Mouse (Mus musculus): ENCODE measurements around the gene Sertad2. TPM values are rescaled to one million over a fixed set of nuclear protein-coding genes. Genes with fewer than 3 reads are reported as not detected.
A peak's percentile ranks its signal among the peaks of the same experiment; 100 is the strongest.

Gene Sertad2
- polyA plus RNA-seq, 1 experiment = 24.2 TPM

DNA sequence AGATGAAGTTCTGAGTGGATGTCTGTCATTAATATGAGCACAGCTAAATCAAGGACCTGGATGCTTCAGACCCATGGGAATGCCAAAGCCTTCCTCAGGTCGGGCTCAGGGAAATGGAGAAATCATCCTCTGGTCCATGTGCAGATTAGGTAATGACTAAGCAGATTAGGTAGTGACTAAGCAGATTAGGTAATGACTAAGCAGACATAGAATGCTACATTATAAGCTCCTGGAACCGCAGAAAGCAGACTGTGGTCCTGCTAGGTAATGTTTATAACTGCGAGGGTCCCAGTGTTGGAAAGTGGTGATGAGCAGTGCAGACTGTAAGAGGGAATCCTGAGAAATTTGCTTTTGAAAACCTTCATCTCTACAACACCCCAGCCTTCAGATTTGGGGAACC, 4.6 kb upstream of the Sertad2 start:
- peak; percentile 21 for TF ChIP-seq GATA1 (IDR thresholded peaks at IDR 0.05; ENCODE audit: low read length)

DNA sequence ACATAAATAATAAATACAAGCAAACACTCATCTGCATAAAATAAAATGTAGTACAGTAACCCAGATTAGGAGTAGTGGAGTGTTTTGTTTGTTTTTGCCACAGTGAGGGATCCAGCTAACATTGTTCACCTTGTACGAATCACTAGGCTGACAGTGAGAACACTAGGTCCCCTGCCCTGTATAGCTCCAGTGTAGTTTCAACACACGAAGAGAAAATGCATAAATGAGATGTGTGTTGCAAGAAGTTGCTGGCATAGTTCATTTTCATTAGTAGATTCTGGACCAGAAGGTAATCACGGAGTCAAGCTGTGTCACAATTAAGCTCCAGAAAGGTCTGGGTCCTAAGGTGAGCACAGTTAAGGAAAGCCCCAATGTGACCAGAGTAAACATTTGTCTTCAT, 1.8 kb upstream of the Sertad2 start:
- TF ChIP-seq GATA1 (IDR thresholded peaks at IDR 0.05; ENCODE audit: low read length) = no peak

DNA sequence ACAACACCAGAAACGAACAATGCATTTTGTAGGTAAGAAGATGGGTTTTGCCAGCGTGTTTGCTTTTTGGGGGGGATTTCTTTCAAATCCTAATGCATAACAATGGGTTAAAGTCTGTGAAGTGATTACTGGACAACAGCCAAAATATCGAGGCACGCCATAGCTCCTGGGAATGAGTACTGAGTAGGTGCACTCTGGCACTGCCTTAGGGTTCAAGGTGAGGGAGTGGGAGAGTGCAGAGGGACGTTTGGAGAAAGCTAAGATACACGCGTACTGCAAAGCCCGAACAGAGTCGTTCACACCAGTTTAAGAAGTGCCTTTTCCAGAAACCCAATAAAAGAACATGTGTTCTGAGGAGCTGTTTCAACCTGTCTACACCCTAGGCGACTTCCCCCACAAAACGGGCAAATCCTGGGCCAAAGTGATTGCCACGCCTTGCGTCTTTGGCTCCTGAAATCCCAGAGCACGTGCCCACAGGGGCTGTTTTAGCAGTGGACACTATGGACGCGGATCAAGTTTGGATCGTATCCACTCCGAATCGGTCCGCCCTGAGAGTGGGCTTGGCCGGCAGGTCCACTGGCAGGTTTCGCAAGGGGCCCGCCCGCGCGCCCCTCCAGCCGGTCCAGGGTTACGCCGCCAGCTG, 937 bp upstream of the Sertad2 start:
- TF ChIP-seq GATA1 (IDR thresholded peaks at IDR 0.05; ENCODE audit: low read length) = no peak

DNA sequence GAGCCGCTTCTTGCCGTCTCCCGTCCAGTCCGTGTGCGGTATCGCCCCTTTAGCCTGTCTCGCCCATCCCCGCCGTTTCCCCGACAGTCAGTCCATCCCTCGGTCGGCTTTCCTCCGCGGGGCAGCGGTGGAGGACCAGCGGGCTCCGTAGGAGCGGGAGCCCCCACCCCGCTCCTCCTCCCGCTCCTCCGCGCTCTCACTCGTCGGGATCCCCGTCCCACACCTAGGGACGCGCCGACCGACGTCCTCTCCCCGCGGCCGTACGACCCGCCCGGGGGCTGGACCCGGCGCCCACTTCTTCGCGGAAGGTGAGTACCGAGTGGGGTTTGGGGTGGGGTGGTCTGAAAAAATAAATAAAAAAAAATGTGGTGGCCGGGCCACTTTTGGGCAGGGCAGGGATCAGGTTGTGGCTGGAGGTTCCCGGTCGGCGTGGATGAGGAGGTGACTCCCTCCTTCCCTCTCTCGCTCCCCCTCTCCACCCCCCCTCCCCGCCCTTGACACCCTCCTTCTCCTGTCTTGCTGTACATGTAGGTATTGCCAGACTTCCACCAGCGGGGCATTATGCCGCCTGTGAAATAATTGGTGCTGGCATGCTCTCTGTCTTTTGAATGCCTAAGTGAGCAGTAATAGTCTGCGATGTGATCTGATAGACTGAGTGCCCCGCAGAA, 534 bp downstream of the Sertad2 start:
- TF ChIP-seq GATA1 (IDR thresholded peaks at IDR 0.05; ENCODE audit: low read length) = no peak

DNA sequence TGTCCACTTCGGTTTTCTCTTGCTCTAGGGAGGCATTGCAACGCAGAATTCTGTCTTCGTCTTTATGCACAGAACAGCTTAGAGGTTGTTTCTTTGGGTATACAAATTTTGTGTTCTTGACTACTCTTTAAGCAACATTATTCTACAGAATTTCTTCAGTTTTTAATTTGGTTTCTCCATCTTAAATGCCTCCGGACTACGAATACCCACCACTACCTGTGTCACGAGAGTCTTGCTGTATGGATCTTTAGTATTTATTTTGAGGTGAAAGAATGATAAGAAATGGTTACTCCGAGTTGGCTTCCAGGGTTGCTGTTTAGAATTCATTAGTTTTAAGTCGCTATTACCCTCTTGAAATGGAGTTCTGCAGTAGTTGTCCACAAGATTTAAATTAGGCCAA, 1.3 kb downstream of the Sertad2 start:
- no peak for TF ChIP-seq GATA1 (IDR thresholded peaks at IDR 0.05; ENCODE audit: low read length)

DNA sequence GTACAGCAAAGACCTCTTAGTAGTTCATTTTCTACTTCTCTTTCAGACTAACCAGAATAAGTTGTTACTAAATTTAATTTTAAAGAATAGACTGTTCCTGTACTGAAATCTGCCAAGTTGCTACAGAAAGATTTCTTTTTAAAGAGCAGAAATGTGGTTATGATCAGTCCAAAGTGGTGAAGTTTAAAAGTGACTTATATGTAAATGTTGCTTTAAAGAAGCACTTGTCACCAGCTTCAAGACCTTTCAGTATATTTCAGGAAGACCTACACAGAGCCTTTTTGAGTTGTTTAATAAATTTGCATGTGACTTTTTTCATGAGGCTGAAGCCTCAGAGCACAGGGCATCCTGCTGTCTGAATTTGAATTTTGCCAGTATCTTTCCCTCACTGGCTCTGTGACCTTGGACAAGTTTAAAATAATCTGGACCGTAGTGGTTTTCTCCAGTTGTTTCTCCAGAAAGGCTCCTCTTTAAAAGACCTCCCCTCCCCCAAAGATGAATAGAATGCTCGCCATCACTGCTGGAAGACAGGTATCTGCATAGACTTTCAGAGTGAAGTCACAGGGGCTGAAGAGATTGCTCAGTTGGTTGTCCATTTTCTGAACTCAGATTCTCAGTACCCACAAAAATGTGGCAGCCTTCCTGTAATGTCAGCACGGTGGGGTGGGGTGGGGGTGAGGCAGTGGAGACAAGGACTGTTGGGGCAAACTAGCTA, 1.9 kb downstream of the Sertad2 start:
- TF ChIP-seq GATA1 (IDR thresholded peaks at IDR 0.05; ENCODE audit: low read length) = no peak

DNA sequence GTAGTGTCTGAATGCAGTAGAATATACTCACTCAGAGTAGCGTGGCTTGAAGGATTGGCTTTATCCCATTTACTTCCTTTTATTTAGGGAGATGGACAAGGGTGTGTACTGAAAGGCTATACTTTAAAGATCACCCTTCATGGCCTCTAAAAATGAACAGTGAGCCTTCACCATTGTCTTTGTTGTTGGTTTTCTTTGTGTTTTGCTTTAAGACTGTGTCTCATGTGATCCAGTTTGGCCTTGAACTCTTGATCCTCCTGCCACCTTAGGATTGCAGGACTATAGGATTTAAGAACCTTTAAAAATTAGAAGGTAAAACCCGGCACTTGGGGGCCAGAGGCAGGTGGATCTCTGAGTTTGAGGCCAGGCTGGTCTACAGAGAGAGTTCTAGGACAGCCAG, 6.4 kb downstream of the Sertad2 start:
- no peak for TF ChIP-seq GATA1 (IDR thresholded peaks at IDR 0.05; ENCODE audit: low read length)

DNA sequence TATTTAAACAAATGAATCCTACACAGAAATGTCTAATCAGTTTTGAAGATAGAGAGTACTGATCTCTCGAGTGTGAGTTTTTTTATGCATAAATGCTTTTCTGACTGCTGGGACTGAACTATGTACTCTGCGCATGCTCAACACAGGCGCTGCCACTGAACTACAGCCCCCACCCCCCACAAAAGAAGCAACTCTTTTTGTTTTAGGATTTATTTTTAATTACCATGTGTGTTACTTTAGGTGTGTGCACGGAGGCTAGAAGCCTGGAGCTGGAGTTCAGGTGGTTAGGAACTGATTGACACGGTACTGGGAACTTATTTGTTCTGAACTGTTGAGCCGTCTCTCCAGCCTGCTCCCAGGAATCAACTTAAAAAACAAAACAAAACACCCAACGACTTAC, 7.1 kb downstream of the Sertad2 start:
- TF ChIP-seq GATA1 (IDR thresholded peaks at IDR 0.05; ENCODE audit: low read length) = no peak

DNA sequence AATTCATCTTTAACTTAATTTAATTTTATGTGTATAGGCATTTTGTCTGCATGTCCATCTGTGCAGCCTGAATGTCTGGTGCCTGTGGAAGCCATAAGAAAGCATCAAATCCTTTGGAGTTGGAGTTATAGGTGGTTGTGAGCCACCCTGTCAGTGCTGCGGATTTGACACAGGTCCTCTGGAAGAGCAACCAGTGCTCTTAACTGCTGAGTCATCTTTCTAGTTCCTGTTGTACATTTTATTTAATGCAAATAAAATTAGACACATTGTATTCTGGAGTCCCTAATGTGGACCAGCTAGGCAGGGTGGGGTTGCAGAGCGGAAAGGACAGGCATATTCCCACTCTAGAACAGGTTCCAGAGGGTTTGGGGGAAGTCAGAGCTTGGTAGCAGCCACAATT, 9.0 kb downstream of the Sertad2 start:
- TF ChIP-seq GATA1 (IDR thresholded peaks at IDR 0.05; ENCODE audit: low read length) = no peak

DNA sequence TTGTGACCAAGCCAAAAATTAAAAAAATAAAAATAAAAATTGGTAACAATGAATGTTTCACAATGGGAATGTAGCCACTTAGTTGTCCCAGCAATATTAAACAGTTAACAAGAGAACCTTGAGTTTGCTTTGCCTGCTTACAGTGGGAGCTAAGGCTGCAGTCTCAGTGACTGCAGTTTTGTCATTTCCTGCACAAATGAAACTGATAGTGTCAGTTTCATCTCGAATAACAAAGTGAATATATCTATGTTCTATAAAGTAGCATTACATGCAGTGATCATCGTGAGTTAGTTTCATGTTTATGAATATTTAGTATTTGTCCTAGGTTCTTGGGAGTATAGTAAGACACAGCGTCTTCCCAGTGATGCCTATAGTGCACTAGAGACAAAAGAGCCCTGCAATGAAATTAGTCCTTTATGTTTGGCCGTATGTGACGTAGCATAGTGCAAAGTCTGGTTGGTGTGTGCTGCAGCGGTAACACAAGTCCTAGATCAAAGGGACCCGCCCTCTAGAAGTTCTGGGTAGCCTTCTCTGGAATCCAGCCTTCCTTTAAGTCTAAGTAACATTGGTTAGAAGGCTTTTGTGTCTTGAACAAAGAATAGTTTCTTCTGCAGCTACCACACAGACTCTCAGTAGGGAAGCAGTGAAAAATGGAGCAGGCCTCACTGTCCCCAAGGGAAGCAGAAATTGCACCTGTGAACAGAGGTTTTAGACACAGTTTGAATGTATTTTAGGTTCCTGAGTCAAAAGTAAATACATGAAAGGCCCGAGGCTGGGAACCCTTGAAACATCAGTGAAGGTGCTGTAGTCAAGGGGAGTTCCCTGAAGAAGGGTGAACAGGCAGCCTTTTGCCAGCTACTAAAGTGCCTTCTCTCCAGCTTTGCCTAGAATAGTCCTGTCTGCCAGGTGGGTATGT, 10.0 kb downstream of the Sertad2 start:
- no peak for TF ChIP-seq GATA1 (IDR thresholded peaks at IDR 0.05; ENCODE audit: low read length)

DNA sequence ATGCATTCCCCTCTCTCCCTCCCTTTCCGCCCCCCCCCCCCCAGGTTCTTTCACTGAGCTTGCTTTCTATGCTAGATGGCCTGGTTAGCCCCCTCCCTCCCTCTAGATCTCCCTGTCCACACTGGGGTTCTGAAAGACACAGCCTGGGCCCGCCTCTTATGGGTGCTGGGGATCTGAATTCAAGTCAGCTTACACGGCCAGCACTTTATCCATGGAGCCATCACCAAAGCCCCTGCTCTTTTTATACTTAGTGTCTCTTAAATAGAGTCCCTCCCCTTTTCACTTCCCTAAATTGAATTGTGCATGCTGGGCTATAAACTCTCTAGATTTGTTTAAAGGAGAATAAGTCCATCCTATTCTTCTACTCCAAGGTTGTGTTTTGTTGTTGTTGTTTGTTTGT, 12.6 kb downstream of the Sertad2 start:
- no peak for TF ChIP-seq GATA1 (IDR thresholded peaks at IDR 0.05; ENCODE audit: low read length)

DNA sequence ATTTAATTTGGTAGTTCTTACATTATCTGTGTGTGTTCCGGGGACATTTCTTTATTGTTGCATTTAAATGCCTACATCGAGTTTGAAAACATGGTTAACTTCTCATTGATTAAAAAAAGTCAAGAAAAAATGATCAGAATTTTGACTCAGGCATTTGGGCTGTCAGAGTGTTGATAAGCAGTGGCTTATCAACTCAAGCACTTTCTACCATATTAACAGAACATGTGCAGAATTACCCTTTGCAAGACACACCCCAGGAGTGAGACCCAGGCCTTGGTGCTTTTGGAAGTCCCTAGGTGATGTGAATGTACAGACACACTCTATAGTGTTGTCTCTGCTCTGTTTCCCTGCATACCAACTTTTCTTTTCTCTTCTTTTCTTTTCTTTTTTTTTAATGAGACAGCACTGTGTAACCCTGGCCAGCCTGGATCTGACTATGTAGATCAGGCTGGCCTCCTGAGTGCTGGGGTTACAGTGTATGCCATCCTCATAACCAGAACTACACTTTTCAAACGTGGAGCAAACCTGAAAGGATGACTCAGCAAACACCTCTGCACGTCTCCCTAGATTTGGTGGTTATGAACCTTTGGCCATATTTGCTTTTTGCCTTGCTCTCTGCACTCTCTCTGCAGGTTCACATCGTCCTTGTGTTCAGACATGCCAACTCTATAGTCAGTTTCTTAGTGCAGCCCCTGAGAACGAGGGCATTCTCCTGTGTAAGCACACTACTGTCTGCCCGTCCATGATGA, 13.3 kb downstream of the Sertad2 start:
- TF ChIP-seq GATA1 (IDR thresholded peaks at IDR 0.05; ENCODE audit: low read length) = no peak

DNA sequence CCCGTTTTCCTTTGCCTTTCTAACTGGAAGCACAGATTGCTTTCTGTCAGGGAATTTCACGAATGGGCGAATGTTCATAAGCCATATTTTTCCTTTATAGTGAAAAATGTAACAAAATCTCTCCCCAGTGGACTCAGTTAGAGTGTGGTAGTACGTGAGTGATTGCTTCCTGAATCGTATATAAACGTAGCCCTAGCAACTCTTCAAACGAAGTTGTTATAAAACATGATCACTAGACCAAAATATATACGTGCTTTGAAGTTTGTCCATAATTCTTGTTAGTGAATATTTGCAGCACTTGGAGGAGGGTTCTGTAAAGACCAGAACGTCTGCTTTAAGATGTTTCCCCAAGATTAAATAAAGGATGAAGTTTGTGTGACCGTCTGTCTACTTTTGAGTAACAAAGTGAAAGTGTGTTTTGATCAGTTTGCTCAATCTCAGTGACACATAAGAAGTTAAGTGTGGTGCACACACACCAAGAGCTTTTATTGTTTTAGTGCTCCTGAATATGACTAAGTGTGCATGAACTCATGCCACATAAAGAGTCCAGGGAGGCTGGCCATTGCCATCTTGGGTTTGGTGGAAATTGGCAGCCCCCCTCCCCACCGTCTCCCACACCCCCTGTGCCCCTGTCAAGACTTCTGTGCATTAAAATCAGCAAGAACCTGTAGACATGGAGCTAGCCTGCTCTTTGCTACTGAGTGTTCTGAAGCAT, 16.3 kb downstream of the Sertad2 start:
- TF ChIP-seq GATA1 (IDR thresholded peaks at IDR 0.05; ENCODE audit: low read length) = no peak

DNA sequence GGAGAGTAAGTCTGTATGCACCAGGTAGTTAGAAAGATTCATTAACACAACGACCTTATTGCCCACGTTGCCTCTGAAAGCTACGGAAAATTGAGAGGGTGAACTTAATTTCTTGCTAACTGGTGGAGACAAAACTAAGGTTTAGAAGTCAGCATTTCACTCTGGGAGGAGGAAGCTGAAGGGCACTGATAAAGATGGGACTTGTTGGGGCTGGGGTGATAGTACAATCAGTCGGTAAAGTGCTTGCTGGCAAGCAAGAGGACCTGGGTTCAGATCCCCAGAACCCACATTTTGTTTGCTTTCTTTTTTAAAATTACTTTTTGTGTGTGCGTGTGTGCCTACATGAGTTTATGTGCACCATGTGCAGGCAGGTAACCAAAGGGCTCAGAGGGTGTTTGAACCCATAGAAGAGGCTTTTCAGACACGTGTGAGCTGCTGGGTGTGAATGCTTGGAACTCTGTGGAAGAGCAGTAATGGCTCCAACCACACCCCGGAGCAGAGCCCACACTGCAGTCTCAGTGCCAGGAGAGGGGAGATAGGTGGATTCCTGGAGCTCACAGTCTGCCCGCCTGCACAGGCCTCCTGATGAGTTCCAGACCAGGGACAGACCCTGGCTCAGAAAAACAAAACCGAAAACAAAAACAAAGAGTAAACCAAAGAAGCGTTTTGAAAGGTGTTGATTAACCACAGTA, 17.0 kb downstream of the Sertad2 start:
- no peak for TF ChIP-seq GATA1 (IDR thresholded peaks at IDR 0.05; ENCODE audit: low read length)
